Mouse (Mus musculus) kidney, adult 9 months (tissue): ENCODE measurements at regions not wholly inside any gene's neighbourhood (a gene's known extent, or its start where the extent isn't known, plus 50 kb on each side); places are given as distances from the start of the nearest gene placed in this dataset.
"Not testable (repeated sequence)": the region's sequence is repeated elsewhere in the genome, so short reads cannot be mapped to it uniquely, and the experiment has no call there.

ENCODE experiments used
- DNase-seq: peaks from one replicate; pipeline ENCODE4 v3.0.0; 2022

GRCm38 (mm10) chrX:70871209-70871608 lies 178.8 kb upstream of the Mamld1 start:
- no peak for DNase-seq

- DNase-seq = no peak
These were observed 168.7 kb upstream of the Mamld1 start for GRCm38 (mm10) chrX:70881326-70881725.

- DNase-seq = no peak
These were observed 166.6 kb upstream of the Mamld1 start for GRCm38 (mm10) chrX:70883461-70883860.

- no peak for DNase-seq
These were observed 155.5 kb upstream of the Mamld1 start for GRCm38 (mm10) chrX:70894517-70894916.

DNA sequence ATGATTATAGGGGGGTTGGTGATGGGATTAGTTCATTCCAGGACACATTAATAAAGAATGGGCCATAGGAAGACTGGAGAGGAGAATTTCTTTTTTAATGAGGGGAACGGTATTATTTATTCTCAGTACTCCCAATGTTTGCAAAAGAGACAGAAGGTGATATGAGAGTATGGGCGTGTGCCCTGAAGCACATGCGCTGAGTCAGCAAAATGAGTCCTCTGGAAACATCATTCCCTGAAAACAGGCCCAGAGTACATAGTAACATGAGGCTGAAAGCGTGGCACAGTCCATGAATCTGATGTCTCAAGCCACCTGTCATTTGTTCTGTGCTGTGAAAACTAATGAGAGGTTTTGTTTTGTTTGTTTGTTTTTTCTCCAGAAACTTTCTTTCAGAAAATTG lies 154.5 kb upstream of the Mamld1 start:
- no peak for DNase-seq

DNA sequence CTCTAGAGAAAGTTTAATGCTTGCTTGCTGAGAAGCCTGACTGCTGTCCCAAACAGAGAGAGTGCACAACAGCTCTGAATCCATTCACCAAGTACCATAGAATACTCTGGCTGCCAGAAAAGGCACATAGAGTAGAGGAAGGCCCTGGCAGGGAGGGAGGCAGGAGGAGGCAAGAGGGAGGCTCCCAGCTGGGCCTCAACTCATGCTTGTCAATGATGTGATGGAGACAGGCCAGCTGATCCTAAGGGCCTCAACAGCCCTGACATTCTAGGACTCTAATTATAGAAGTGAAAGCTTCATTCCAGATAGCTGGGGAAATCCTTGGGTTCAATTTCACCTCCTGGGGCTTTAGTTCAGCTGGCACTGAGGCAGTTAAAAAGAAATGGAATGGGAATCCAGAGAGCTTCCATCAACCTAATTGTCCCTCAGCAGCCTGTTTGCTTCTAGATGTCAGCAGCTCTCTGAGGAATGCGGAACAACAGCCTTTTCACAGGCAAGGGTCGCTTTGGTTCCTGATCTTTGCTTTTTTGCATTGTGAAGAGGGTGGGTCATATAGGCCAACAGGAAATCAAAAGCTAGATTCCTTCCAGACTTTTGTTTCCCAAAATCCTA lies 152.8 kb upstream of the Mamld1 start:
- DNase-seq = peak; percentile 13

DNA sequence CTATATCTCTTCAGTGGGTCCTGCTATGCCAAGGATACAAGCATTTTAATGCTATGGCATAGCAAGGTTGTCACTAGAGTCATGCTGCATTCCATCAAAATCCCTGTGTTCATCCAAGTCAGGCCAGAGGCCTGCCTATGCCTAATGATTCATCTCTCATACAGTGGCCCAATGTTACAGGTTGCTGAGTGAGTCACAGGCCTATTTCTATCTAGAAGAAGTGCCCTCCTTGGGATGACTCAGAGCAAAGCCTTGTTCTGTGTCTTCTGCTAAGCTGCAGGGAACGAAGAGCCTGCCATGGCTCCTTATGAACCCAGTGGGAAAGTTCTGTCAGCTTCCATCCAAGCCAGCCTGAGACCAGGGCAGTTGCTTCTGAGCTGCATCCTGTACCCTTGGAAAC lies 151.2 kb upstream of the Mamld1 start:
- not testable (repeated sequence) for DNase-seq

- DNase-seq = no peak
These were observed 150.2 kb upstream of the Mamld1 start for GRCm38 (mm10) chrX:70899720-70900479.

- no peak for DNase-seq
These were observed 124.4 kb upstream of the Mamld1 start for GRCm38 (mm10) chrX:70925646-70926045.

DNA sequence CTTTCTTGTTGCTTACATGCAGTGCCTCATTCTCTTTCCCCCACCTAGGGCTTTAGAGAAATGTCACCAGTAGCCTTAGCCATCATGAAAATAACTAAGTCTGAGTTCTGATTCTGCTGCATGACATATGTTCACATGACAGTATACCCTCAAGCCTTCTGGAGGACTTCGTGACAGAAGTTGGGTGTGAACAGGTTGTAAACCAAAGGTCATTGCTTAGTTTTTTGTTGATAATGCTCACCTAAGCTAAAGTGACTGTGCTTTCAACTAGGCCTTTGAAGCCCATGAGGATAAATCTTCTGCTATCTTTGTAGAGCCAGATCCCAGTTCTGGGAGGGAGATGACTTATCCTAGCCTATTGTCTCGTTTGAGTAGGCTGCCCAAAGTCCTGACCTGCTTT lies 118.1 kb upstream of the Mamld1 start:
- DNase-seq = no peak

DNA sequence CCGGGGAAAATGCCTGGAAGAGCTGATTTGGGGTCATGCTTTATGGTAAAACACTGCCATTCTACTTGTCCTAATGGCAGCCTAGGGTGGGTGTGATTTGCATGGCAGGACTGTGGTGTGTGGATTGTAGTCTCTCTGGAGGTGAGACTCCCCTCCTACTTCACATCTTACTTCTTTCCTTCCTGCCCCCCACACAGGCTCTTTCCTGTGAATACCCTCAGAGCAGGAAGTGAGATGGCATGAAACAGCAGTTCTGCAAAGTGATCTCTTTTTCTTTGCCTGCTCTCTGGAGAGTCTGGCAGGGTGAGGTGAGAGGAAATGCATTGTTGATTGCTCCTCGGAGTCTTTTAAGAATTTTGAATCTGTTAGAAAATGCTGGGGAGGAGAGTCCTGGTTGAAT lies 104.7 kb upstream of the Mamld1 start:
- DNase-seq = no peak

DNA sequence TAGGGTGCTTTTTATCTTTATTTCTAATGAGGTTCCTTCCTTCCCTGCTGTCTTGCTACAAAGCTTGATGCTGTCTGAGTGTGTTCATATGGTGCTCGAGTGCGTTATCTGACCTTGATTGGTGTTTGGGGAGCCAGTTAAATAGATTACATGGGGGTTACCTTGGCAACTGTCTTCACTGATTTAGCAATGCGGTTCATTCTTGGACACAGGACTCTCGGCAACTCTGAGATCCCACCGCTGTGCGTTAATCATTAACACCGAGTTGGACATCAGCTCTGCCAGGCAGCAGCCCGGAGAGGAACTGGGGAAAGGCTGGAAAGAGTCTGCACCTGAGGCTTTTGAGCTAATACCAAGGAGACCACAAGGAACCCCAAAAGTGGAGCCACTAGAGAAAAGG lies 104.0 kb upstream of the Mamld1 start:
- peak; percentile 22 for DNase-seq

GRCm38 (mm10) chrX:70949232-70949631 lies 100.8 kb upstream of the Mamld1 start:
- DNase-seq = no peak

GRCm38 (mm10) chrX:70953022-70953421 lies 97.0 kb upstream of the Mamld1 start:
- no peak for DNase-seq
